Mouse (Mus musculus) ES-E14 (cell line): ENCODE data around the gene Gm3625.

Experiments
- CHD2 ChIP-seq: IDR thresholded peaks from 2 replicates; pipeline ENCODE4 v1.6.1; 2014; ENCODE audit warnings: mild to moderate bottlenecking, low read depth, low read length, inconsistent platforms
- HCFC1 ChIP-seq: IDR thresholded peaks from 2 replicates; pipeline ENCODE4 v1.6.1; 2012; ENCODE audit warnings: low read length, inconsistent platforms, borderline replicate concordance; ENCODE audit not compliant: insufficient read depth
- MAFK ChIP-seq: IDR thresholded peaks from 2 replicates; pipeline ENCODE4 v1.6.1; 2014; ENCODE audit warnings: mild to moderate bottlenecking, low read depth, low read length, inconsistent platforms; ENCODE audit not compliant: insufficient read depth
- ZC3H11A ChIP-seq: IDR thresholded peaks from 2 replicates; pipeline ENCODE4 v1.6.1; 2012; ENCODE audit warnings: low read depth, mild to moderate bottlenecking, inconsistent platforms, low read length, borderline replicate concordance

- TF ChIP-seq ZC3H11A, result no peak
- TF ChIP-seq HCFC1, result no peak
- TF ChIP-seq CHD2, result no peak
- TF ChIP-seq MAFK, result no peak
Measured at GRCm38 (mm10) chr12:4558013-4558412, 34.7 kb downstream of the Gm3625 start.
